Mouse (Mus musculus) spleen, adult 2 months (tissue): Measurements from ENCODE around the gene Uba6. TPM values are rescaled to one million over a fixed set of nuclear protein-coding genes. Genes with fewer than 3 reads are reported as not detected.

Experiments
- DNase-seq, 2 experiments: peaks; one replicate each; pipeline versions ENCODE4 v3.0.0 to v3.0.0-alpha.2; 2012 to 2021; ENCODE audit warnings: low spot score in 2 of 2, low read depth in 1 of 2
- H3K27ac ChIP-seq: fragments of 200-500 bp; 2 replicates; pipeline ENCODE4 v1.5.1; 2012; ENCODE audit warnings: low read length, inconsistent platforms; ENCODE audit not compliant: insufficient read depth
- H3K27me3 ChIP-seq: fragments of 200-500 bp; 2 replicates; pipeline ENCODE4 v1.6.1; 2012; ENCODE audit warnings: mild to moderate bottlenecking, moderate library complexity, low read length, inconsistent platforms; ENCODE audit not compliant: control insufficient read depth, insufficient read depth
- H3K36me3 ChIP-seq: fragments of 200-500 bp; 2 replicates; pipeline ENCODE4 v1.6.1; 2012; ENCODE audit warnings: mild to moderate bottlenecking, low read length, inconsistent platforms; ENCODE audit not compliant: control insufficient read depth, insufficient read depth
- H3K4me1 ChIP-seq: fragments of 200-500 bp; 2 replicates; pipeline ENCODE4 v1.6.1; 2011; ENCODE audit warnings: inconsistent platforms; ENCODE audit not compliant: control insufficient read depth, insufficient read depth, insufficient read length
- H3K4me3 ChIP-seq: fragments of 200-500 bp; 2 replicates; pipeline ENCODE4 v1.5.1; 2011; ENCODE audit warnings: mild to moderate bottlenecking, inconsistent platforms; ENCODE audit not compliant: insufficient read depth, insufficient read length; ENCODE audit errors: extremely low read depth
- CTCF ChIP-seq: fragments of 200-500 bp; IDR thresholded peaks from 2 replicates; pipeline ENCODE4 v1.5.1; 2011; ENCODE audit warnings: mild to moderate bottlenecking, inconsistent platforms; ENCODE audit not compliant: insufficient read depth, insufficient read length, insufficient replicate concordance; ENCODE audit errors: extremely low read depth
- POLR2A ChIP-seq: fragments of 200-500 bp; IDR thresholded peaks from 2 replicates; pipeline ENCODE4 v1.6.1; 2011; ENCODE audit warnings: low read depth, low read length, inconsistent platforms
- WGBS: fragments of 180-500 bp; shearing (Covaris S2); methylation state at CpG from one replicate; pipeline ENCODE4 v1.1.7; 2018; 5-methylcytosine and 5-hydroxymethylcytosine counted together
- polyA plus RNA-seq: library from polyadenylated mRNA; depleted of rRNA; stranded (reverse); fragments of >200 nt; gene quantifications from 2 replicates; pipeline ENCODE4 v1.2.3, GENCODE M21; 2012; rRNA removed

The Uba6 gene
- polyA plus RNA-seq, result 0.85 and 0.86 TPM in 2 replicates

DNA sequence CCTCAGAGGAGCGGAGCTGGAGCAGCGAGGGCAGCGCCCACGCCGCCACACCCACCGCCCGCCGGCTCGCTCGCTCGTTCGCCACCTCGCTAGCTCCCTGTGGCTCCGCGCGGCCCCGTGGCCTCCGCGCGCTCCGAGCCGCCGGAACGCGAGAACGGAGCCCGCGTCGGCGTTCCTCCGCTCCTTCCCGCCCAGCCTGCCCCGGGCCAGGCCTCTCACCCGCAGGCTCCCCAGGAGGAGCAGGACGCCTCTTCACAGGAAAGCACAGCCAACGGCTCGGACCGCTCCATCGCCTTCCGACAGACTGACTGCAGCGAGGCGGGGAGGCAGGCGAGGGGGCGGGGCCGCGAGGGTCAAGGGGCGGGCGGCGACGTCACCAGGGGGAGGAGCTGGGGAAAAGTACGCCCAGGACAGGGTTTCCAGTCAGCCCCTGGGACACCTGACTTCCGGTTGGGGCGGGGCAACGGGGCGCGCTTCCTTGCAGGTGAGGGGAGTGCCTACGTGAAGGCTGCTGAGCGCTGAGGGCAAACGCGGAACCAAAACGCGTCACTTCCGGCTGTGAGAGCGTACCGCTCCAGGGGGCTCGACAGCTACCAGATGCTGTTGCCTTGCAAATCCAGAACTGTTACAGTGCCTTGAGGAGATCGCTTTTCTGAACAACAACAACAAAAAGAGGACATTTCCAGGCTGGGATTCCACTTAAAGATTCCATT, at the start of gene Uba6:
Uba6 (minus strand) TSS at position 355 of the 713 bp plus-strand sequence.
- H3K27me3 ChIP-seq, result no peaks in the 10 kb centered on the region
- peak within 1 kb of the TSS; percentile 78 for H3K27ac ChIP-seq
- TF ChIP-seq CTCF, result no peak
- TF ChIP-seq POLR2A, result peak; percentile 91
- H3K4me3 ChIP-seq, result peak within 1 kb of the TSS; percentile 86
- under 1% methylated on average over 67 of the region's 67 CpGs for WGBS
- peaks cover 3% of the 10 kb centered on the region; the same call in 1 of the 2 replicates for H3K4me1 ChIP-seq
- DNase-seq, result peak; percentile 99 to 100
- H3K36me3 ChIP-seq, result peaks cover 2% of the 10 kb centered on the region; the same call in 1 of the 2 replicates

DNA sequence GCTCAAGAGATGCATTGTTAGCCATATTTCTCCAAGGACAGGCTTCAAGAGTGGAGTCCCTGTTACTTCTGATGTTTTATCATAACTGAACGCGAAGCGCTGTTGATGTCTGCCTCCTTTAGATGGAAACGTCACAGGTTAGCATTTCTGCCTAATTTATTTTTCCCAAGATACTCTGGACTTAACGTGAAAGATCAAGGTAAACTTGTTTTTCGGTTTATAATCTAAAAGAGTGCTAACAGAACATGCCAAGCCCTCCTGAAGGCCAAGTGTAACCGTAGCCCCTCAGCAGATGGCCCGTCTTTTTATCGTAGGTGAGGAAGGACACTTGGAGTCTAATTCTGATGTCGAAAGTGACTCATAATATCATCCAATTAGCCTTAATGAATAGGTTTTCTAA, 25.2 kb upstream of the Uba6 start, which contains the start of gene Gnrhr:
Gnrhr (minus strand) TSS at position 101 of the 400 bp plus-strand sequence.
- no peaks in the 10 kb centered on the region for H3K4me1 ChIP-seq
- no peak for DNase-seq
- no peaks in the 10 kb centered on the region for H3K27me3 ChIP-seq
- no peak within 1 kb of the TSS for H3K27ac ChIP-seq
- WGBS, result 90% methylated on average over 10 of the region's 10 CpGs
- no peaks in the 10 kb centered on the region for H3K36me3 ChIP-seq
- H3K4me3 ChIP-seq, result no peak within 1 kb of the TSS
- TF ChIP-seq CTCF (no peak), POLR2A (no peak)

DNA sequence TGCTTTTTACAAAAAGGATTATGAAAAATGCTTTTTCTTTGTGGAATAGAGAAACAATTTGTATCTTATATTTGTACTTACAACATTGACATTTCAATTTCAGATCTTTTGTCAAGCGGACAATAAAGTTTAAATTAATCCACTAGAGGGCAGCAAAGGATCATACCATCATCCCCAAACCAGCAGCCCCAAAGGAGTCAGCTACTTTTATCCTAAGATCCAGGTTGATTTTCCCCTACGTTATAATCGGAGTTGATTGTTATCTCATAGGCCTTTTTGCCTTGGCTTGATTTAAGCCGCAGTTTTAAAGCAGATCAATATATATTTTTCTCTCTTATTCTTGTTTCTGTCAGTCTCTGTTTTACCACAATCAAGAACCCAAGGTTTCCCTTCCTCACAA, 18.8 kb upstream of the Uba6 start:
- Histone ChIP-seq H3K36me3 (no peaks in the 10 kb centered on the region), H3K4me1 (no peaks in the 10 kb centered on the region), H3K4me3 (no peak overlapping the region), H3K27ac (no peak overlapping the region), H3K27me3 (no peaks in the 10 kb centered on the region)
- WGBS, result 21% methylated on average over 4 of the region's 4 CpGs
- DNase-seq, result peak in 1 of 2 experiments; percentile 15
- TF ChIP-seq CTCF, result no peak
- TF ChIP-seq POLR2A, result no peak

DNA sequence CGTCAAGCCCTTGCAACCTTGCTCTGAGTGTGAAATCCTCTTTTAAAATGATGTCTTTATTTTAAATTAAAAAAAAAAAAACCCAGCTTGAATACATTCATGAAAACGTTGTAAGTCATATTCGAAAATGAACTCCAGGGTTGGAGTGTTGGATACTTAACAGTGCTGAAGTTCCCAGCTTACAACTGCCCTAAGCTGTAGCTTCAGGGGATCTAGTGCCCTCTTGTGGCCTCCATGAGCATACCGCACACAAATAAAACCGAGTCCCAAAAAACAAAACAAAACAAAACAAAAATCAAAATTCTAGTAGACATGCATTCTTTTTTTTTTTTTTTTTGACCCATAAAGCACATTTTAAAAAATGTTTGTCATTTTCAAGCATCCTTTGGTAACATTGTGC, 18.2 kb upstream of the Uba6 start:
- Histone ChIP-seq H3K4me3 (no peak overlapping the region), H3K27ac (no peak overlapping the region), H3K4me1 (no peaks in the 10 kb centered on the region), H3K36me3 (no peaks in the 10 kb centered on the region), H3K27me3 (no peaks in the 10 kb centered on the region)
- 30% methylated on average over 5 of the region's 5 CpGs for WGBS
- TF ChIP-seq CTCF (peak; percentile 48; the same call in 1 of the 2 replicates), POLR2A (no peak)
- DNase-seq, result peak; percentile 24 to 31

DNA sequence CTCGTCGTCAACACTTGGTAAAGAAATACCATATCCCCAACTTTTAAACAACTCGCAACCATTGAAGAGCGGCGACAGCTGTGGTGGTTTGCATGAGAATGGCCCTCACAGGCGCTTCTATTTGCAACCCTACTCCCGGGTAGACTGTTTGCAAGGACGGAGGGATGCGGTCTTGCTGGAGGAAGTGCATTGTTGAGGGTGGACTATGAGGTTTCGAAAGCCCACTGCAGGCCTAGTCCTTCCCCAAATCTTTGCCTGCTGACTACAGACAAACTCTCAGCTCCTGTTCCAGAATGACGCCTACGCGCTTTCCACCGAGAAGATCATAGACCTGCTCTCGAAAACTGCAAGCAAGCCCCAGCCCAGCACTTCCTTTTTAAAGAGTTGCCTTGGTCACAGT, 17.7 kb upstream of the Uba6 start:
- 42% methylated on average over 15 of the region's 15 CpGs for WGBS

DNA sequence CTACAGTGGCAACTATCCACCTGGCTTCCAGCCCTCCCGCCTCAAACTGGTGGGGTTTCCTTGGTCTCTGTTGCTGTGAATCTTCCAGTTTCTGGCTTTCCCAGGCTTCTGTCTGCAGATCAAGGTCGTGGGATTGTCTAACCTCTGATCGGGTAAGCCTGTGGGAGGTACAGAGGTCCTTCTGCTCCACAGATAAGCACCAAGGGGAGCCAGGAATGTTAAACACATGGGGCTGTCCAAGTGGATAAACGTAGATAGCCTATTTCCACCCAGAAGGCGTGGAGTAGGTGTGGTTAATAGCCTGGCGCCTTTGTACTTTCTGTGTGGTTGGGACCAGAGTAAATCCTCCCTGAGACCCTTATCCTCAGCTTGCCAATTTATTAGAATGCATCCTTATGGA, 14.8 kb upstream of the Uba6 start:
- TF ChIP-seq POLR2A (no peak), CTCF (no peak)
- WGBS, result 80% methylated on average over 6 of the region's 6 CpGs
- no peaks in the 10 kb centered on the region for H3K36me3 ChIP-seq
- no peak overlapping the region for H3K27ac ChIP-seq
- no peak for DNase-seq
- no peak overlapping the region for H3K4me3 ChIP-seq
- no peaks in the 10 kb centered on the region for H3K27me3 ChIP-seq
- no peaks in the 10 kb centered on the region for H3K4me1 ChIP-seq

More for the DNA sequence above, 17.7 kb upstream of the Uba6 start:
- Histone ChIP-seq H3K36me3 (no peaks in the 10 kb centered on the region), H3K4me3 (no peak overlapping the region), H3K27me3 (no peaks in the 10 kb centered on the region), H3K4me1 (no peaks in the 10 kb centered on the region), H3K27ac (no peak overlapping the region)
- no peak for DNase-seq
- no peak for TF ChIP-seq CTCF
- no peak for TF ChIP-seq POLR2A

- no peak for TF ChIP-seq CTCF
- TF ChIP-seq POLR2A, result no peak
- Histone ChIP-seq H3K4me3 (no peak overlapping the region), H3K27ac (no peak overlapping the region), H3K36me3 (peaks cover 2% of the 10 kb centered on the region; the same call in 1 of the 2 replicates), H3K4me1 (peaks cover 3% of the 10 kb centered on the region; the same call in 1 of the 2 replicates), H3K27me3 (no peaks in the 10 kb centered on the region)
- DNase-seq, result no peak
- WGBS, result 80% methylated on average over 2 of the region's 2 CpGs
Measured at GRCm38 (mm10) chr5:86173778-86174177, 1.2 kb upstream of the Uba6 start.
